Mouse (Mus musculus) kidney, adult 8-10 months (tissue): ENCODE measurements around the gene Mast2.

Experiments used
- DNase-seq, 2 experiments: peaks; one replicate each; pipeline ENCODE4 v3.0.0; 2022

Gene Mast2

DNA sequence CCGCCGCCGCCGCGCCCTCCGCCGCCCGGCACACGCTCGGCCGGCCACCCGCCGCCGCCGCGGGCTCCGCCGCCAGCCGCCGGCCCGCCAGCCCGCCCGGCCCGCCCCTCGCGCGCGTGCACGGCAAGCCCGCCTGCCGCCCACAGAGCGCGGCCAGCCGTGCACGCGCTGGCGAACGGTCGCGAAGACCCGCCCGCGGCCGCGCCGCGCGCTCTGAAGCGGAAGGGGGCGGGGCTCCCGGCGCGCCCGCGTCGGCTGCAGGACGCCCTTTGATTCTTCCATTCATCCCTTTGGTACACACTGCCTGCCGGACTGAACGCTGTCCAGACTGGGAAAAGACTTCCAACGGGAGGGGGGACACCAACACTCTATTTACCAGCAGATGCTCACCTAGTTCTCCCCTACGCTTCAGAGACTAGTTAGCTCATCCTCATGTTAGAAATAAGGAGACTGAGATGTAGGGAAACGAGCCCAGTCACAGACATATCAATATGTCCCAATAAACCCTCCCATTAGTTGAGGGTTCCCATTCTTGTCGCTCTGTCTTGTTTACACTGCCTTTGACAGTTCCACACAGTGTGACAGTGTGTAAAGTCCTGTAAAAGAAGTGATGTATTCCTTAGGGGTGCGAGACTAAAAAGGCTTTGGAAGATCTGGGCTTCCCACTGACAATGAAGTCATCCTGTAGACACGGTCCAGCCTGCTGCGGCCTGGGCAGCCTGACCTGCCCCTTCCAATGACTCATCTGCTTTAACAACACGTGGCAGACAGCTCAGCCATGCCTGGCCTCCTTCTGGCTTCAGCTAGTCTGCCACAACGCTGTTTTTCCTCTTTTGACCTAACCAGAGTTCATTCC lies at the start of gene Mast2:
Mast2 (minus strand) TSS at position 58 of the 856 bp plus-strand sequence.
- peak; percentile 78 to 83 for DNase-seq

DNA sequence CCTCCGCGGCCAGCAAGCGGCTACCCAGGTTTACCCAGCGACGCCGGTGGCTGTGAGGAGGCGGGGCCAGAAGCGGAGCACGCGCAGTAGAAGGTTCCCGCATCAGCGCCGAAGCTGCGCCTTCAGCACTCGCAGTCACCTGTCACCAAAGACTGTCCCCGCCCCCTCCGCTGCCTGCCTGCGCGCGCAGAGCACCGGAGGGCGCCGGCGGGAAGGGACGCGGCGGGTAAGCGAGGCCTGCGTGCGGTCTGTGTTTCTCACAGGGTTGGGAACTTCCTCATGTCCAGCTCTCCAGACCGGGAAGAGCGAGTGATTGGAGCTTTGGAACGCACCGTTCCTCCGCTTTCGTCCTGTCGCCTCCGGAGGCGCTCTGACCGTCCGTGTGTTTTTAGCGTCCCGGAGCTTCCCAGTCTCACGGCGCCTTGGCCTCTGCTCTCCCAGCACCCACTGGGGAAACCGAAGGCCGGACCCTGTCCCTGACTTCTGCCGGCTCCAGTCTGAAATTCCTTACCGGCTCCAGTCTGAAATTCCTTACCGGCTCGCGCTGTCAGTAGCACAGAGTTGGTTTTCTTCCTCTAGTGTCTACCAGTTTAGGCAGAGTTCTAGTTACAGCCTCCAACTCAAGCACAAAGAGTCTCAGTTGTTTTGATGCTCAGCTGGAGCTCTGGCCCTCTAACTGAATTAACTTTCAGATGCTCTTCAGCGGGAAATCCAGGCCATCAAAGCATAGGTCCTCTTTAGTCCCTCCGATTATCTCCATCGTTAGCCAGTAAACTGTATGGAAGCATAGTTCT lies 43.6 kb upstream of the Mast2 start, which contains the start of gene Ipp:
Ipp (plus strand) TSS at position 125 of the 794 bp plus-strand sequence.
- DNase-seq = peak; percentile 95 to 96

DNA sequence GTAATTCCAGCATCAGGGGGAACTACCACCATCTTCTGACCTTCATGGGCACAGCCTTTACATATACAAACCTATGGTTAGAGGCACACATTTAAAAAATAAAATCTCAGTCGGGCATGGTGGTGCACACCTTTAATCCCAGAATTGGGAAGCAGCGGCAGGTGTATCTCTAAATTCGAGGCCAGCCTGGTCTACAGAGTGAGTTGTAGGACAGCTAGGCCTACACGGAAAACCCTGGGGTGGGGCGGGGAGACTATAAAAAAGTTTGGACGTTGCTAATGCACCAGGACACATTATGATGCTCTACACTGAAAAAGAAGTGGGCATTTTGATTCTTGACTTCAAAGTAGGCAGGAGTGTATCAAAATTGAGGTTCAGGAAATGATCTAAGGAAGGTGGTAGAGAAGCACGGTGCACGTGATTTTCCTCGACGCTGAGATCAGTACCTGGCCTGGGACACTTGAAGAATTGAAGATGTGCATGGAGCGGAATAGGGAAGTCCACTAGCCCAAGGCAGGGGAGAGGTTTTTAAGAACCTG lies 43.0 kb upstream of the Mast2 start:
- no peak for DNase-seq

DNA sequence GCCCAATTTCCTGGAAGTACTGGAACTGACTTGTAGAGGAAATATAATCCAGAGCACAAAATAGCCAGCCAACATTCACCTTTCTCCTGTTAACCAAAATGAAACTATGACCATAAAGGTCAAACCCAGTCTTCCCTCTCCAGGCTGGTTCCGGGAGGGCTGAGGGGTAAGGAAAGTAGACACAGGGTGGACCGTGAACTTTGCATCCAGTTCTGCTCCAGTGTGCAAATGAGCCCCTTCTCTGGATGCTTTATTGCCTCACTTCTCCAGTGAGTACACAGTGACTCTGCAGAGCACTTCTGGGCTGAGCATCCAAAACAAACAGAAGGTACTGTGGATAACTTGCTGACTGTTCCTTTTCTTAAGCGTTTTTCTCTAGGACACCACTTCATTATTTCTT lies 36.0 kb upstream of the Mast2 start:
- peak; percentile 43 to 49 for DNase-seq

DNA sequence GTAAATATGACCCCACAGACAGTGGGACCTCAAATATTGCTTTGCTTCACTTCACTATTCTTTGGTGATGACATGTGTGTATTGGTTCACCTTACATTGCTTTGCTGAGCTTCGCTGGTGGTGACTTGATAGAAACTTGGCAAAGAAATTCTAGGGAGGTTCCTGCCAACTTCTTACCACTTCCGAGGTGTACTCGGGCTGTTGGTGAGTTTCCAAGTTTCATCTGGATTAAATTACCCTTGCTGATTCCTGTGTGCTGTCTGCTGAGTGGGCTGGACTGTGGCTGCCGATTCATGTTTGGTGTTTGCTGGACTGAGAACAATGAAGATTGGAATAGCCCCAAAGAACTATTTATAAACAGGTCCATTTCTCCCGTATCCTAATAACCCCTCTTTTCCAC lies 29.7 kb upstream of the Mast2 start:
- no peak for DNase-seq

DNA sequence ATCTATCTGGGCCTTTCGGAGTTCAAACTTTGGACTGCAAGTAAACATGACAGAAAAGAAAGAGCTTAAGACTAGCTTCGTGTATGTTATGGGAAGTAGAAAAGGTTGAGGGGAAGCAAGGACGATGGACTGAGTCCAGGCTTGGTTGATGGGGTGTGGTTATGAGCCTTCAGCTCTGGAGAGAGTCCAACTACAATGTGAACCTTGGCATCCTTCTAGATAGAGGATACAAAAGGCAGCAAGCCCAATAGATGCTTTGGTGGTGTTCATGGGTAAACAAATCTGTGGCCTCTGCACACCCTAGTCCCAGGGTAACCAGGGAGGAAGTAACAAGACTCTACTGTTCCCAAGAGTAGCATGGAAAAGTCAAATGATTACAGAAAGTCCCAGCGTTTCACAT lies 28.5 kb upstream of the Mast2 start:
- DNase-seq = no peak

DNA sequence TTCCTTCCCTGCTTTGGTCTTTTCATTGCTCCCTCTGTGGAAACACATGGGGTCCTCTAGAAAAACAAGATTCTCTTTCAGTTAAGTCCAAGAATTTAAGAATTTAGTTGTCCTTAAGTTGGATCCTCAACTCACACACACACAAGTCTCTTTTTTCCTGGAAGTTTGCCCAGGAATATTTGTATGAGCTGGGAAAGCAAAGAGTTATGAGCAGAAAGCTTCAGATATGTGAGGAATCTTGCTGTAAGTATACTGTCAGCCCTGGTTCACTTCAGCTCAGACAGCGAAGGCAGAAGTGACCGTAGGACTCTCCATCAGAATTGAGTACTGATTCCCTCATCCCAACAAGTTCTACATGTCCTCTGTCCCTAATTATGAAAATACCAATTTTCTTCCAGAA lies 27.9 kb upstream of the Mast2 start:
- DNase-seq = no peak

DNA sequence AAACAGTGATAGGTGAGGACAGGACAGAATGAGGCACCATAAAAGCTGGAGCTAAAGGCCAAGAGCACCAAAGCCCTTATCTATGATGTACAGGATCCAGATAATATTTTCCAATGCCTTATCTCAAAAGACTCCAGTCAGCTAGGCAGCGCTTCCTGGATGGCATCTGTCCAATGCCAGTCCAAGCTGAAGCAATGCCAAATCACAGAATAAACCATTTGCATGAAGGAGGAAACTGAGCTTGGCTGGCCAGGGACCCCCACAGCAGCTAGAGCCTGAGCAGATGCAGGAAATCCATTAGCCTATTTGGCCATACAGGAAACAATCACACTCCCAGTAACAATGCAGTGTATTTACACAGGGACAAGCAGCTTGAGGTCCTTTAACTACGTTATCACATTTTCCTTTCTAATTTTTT lies 27.1 kb upstream of the Mast2 start:
- peak; percentile 31 to 33 for DNase-seq

DNA sequence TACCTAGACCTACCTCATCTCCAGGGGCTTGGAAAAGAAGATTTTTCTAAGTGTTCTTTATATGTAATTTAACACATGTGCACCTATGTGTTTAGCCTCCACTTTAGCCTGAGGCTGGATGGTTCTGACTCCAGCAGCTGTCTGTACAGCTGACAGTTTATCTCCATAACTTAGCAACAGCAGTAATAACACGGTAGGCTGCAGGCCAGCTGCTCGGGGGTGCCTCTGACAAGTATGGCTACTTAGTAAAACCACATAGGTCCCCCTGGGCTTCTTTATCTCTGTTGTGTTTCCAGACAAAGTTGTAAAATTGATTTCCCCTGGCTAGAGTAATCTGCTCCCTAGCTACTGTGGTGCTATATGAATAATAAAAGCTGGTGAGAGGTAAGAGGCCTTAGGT lies 19.5 kb upstream of the Mast2 start:
- no peak for DNase-seq

DNA sequence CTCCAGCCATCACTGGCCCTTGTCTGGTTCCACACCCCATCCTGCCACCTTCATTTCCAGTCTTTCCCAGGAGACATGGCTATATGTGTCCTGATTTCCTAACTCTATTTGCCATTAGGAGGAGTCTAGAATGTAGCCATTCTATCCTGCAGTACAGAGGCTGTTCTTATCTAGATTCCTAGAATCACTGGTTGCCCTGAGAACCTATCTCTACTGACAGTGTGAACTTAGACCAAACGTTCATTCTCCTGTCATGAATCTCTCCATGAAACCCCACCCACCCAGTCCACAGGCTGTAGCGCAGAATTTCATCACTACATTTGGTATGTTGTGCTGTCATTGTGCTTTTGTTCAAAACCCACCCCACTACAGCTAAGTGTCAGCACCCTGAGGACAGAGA lies 17.3 kb upstream of the Mast2 start:
- no peak for DNase-seq

DNA sequence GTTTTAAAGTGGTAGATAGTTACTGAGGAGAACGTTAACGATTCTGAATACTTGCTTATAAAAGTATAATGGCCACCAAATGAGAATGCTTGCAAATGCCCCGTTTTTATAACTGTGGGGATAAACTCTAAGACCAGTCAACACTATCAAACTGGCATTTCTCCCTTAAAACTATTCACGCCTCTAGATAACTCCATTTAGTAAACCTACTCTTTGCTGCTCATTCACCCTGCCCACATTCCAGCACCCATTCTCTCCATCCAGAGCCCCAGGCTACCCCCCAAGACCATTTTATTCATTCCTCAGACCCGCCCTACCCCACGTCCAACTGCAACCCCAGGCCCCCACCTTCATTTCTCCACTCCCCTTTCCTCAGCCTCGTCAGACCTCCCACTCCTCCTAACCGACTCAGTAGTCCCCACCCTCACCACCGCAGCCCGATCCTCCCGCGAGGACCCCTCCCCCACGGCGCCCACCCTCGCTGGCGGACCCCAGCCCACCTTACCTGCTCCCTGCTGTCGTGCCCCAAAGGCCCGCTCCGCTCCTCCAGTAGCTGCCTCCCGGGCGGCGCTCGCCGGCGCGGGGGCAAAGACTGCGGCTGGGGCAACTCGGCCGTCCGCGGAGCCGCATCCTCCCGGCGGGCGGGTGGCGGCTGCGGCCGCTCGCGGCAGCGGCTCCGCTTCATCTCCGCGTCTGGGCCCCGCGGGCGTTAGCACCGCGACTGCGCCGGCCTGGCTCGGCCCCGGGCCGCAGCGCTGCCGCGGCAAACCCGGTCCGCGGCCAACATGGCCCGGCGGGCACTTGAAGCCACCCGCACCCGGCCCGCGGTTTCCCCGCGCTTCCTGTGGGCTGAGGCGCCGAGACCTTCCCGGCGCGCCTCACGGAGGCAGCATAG lies 505 bp downstream of the Mast2 start:
- peak in 1 of 2 experiments; percentile 10 for DNase-seq

DNA sequence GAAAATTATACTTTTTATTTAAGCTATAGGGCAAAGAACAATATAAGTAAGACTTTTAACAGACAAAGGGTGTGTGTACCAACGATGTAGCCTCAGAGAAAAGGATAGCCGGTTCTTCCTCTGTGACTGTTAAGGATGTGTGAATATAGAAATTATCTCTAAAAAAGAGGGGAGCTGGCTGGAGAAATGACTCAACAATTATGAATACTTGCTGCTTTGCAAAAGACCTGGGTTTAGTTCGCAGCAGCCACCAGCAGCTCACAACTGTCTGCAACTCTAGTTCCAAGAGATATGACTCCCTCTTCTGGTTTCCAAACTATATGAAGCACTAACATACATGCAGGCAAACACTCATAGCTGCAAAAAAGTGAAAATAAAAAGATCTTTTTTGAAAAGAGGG lies 2.0 kb downstream of the Mast2 start:
- DNase-seq = no peak

DNA sequence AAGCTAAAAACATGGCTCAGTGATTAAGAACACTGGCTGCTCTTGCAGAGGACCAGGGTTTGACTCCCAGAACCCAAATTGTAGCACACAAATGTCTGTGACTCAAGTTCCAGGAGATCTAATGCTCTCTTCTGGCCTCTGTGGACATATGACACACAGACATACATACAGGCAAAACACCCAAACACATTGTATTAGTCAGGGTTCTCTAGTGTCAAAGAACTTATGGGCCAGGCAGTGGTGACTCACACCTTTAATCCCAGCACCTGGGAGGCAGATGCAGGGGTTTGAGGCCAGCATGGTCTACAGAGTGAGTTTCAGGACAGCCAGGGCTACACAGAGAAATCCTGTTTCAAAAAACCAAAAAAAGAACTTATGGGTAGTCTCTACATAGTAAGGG lies 12.4 kb downstream of the Mast2 start:
- no peak for DNase-seq

DNA sequence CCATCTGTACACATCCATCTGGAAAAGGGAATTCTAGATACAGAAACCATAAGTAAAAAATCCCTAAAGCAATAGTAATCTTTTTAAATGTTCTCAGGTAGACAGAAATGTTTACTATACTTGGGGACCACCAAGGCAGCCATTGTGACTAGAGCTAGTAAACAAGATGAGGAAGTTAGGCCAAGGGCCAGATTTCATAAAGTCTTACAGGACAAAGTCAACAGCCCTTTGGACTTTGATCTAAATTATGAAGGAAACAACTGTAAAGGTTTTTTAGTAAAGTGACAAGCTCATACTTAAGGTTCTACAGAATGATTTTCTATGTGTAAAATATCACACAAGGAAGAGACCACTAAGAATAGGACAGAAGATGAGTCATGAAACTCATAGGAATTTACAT lies 14.0 kb downstream of the Mast2 start:
- DNase-seq = peak in 1 of 2 experiments; percentile 36

DNA sequence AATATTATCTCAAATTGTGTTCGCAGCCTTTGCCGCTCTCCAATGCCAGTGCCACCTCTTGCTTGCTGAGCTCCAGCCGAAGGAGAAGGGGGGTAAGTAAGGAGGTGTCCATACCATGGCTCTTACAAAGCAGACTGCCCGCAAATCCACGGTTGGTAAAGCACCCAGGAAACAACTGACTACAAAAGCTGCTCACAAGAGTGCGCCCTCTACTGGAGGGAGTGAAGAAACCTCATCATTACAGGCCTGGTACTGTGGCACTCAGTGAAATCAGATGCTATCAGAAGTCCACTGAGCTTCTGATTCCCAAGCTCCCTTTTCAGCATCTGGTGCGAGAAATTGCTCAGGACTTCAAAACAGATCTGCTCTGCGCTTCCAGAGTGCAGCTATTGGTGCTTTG lies 15.3 kb downstream of the Mast2 start:
- peak; percentile 10 to 19 for DNase-seq

DNA sequence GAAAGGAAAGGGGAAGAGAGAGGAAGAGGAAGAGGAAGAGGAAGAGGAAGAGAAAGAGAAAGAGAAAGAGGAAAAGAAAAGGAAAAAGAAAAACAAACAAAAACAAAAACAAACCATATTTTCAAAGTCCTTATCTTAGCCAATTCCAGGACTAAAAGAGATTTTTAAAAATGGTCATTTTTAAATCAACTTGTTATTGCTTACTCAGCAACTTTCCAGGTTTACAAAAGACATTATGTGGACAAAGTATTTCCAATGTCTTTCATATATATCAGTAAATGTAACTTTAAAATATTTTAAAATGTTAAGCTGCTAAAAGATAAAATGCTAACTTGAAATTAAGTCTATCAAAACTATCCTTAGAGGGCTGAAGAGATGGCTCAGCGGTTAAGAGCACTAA lies 24.6 kb downstream of the Mast2 start:
- DNase-seq = no peak

DNA sequence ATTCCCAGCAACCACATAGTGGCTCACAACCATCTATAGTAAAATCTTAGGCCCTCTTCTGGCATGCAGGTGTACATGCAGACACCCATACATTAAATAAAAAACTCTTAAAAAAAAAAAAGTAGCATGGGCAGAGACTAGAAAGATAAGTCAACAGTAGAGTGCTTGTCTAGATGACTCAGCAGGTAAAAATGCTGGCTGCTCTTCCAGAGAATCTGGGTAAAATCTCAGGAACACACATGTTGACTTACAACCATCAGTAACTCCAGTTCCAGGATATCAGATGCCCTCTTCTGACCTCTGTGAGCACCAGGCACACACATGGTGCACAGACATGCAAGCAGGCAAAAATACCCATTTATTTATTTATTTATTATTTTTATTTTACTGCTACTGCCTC lies 25.4 kb downstream of the Mast2 start:
- no peak for DNase-seq

DNA sequence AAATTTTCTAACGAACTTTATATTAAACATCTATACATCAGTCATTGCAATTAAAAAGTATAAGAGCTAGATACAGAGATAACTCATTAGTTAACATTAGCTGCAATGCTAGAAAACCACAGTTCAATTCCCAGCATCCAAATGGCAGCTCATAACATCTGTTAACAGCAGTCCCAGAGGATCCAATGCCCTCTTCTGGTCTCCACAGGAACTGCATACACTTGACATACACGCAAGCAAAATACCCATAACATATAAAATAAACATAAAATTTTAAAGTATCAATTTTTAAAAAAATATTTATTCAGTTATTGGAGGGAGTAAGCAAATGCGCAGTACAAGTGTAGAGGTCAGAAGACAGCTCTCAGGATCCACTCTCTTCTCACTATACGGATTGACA lies 28.4 kb downstream of the Mast2 start:
- DNase-seq = no peak

DNA sequence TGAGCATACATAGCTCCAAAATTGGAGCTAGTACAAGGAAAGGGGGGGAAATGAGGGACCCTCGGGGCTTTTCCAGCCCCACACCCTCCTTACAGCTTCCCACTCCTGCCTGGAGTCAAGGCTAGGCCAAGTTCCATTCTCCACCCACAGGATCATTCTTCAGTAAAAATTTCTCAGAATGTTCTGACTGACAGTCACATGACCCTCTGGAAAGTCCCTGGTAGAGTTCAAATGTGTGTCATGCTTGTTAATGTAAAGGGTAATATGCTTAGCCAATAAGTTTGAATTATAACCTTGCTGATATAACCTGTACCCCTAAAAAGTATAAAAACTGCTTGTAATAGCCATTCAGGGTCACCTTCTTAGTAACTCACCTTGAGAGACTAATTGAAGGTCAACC lies 41.8 kb downstream of the Mast2 start:
- DNase-seq = no peak

DNA sequence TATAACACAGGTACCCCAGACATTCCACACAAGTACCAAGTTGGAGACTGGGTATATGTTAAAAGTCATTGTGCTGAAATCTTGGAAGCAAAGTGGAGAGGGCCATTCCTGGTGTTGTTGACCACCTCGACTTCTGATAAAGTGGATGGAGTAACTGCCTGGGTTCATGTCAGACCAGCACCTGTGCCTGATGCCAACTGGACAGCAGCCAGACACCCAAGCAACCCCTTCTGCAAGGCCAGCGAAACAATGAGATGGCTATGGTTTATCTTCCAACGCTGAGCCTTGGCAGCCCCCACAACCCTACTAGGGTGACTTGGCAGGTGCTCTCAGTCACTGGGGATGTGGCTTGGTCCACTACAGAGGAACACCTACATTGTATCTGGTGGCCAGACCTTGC lies 42.8 kb downstream of the Mast2 start:
- no peak for DNase-seq

DNA sequence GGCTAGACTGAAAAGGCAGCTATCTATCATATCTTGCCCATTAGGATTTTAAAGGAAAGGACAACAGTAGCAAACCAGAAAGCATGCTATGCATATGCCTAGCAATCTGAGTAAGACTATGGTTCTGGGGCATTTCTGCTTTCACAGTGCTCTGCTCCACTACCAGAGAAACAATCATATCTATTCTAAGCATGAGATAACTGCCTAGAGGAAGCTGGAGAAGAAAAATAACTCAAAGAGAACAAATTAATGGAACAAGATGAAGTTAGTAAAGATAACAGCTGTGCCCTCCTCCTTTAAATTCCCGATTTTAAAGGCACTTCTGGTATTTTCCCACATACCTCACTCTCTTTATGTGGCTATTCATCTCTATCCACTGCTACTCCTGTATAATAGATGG lies 51.0 kb downstream of the Mast2 start:
- DNase-seq = no peak

DNA sequence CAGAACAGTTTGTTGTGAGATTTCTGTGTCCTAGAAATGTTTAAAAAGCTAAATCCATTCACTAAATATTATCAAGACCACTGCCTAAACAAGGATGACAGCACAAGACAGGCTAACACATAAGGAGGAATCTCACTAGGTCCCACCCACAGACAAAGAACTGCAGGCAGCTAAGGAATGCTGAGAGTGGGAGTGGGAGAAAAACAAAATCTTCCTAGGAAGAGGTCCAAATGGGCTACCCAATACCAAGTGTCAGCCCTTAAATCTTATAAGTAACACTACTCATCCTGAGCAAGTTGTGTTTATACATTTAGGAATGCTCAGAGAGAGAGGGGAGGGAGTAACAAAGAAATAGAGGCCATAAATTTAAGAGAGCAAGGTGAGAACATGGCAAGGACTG lies 52.6 kb downstream of the Mast2 start:
- no peak for DNase-seq

DNA sequence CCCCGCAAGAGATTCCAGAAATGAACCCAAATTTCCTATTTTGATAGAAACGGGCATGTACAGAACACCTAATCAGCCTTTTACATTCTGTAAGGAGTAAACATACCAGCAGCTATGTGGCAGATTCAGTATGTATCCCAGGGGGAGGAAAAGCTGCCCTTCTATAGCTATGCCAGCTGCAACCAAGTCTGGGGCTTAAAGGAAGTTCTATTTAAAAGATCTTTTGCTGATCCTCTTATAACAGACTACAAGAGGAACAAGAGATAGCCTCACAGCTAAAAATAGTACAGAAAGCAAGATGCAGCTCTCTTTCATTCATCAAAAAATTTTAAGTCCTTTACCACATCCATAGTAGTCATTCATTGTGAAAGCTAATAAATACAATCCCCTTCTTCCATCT lies 57.3 kb downstream of the Mast2 start:
- no peak for DNase-seq
